Mouse (Mus musculus) urinary bladder, postnatal 0 days (tissue): ENCODE results near the gene Olfr95. TPM values are rescaled to one million over a fixed set of nuclear protein-coding genes. Genes with fewer than 3 reads are reported as not detected.

Experiments used
- polyA plus RNA-seq: library from polyadenylated mRNA; unstranded; fragments of >200 nt; fragmentation: Nextera tagmentation; extraction: Ambion mirVana; gene quantifications from 2 replicates; pipeline ENCODE4 v1.2.1, GENCODE M21; 2015

Gene Olfr95
- polyA plus RNA-seq = not detected in 2 replicates

GRCm38 (mm10) chr17:37213018-37213417 lies at the start of gene Olfr95:
Olfr95 (minus strand) TSS chr17:37213118.

GRCm38 (mm10) chr17:37237230-37237629 lies 24.3 kb upstream of the Olfr95 start, which contains the start of gene Olfr97:
Olfr97 (minus strand) TSS chr17:37237330.

GRCm38 (mm10) chr17:37219846-37220245 lies 6.9 kb upstream of the Olfr95 start, which contains the start of gene Olfr96:
Olfr96 (plus strand) TSS chr17:37220146.

DNA sequence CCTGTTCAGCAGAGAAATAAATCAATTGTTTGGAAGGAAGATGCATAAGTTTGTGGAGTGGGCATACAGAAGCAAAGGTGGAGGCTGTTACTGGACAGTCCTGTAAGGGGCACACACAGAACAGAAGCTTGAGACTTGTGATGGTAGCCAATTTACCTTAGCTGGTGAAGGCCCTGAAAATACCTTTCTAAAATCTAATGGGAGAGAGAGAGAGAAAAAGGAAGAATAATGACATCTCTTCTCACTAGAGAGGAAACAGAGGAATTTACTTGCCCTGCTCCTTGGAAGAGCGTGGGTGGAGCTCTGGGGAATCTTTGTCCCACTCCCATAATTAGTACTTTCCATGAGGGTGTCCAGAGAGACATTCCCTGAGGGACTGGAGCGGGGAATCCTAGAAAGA lies 12.0 kb downstream of the Olfr95 start, which contains the start of gene Olfr94:
TSS of gene Olfr94 (minus strand) at position 101 of the 400 bp plus-strand sequence.

GRCm38 (mm10) chr17:37193656-37194055 lies 19.3 kb downstream of the Olfr95 start, which contains the start of gene Ubd:
Ubd (plus strand) TSS chr17:37193892.

GRCm38 (mm10) chr17:37161394-37161793 lies 51.5 kb downstream of the Olfr95 start, which contains the start of gene Olfr93:
Olfr93 (minus strand) TSS chr17:37161494.

Other genes starting within 250 kb of the Olfr95 start
- gene 2410137M14Rik, start 231.9 kb downstream of the Olfr95 start, polyA plus RNA-seq = 0.25 TPM in 1 of 2 replicates, not detected in the other
- gene H2-M5, start 223.6 kb downstream of the Olfr95 start, polyA plus RNA-seq = 0.34 and 0.47 TPM in 2 replicates
- gene Zfp57, start 212.0 kb downstream of the Olfr95 start, polyA plus RNA-seq = 22.6 and 30.9 TPM in 2 replicates
- not detected in 2 replicates for gene Mog, start 189.7 kb downstream of the Olfr95 start, polyA plus RNA-seq
- gene Gabbr1, start 167.2 kb downstream of the Olfr95 start, polyA plus RNA-seq = 9.2 and 9.7 TPM in 2 replicates
- gene Olfr90, start 124.6 kb downstream of the Olfr95 start, polyA plus RNA-seq = not detected in 2 replicates
- not detected in 2 replicates for gene Olfr91, start 114.8 kb downstream of the Olfr95 start, polyA plus RNA-seq
- not detected in 2 replicates for gene Olfr92, start 93.0 kb downstream of the Olfr95 start, polyA plus RNA-seq
- gene Olfr93, start 51.6 kb downstream of the Olfr95 start, polyA plus RNA-seq = not detected in 2 replicates
- gene Ubd, start 19.2 kb downstream of the Olfr95 start, polyA plus RNA-seq = 0.13 TPM in 1 of 2 replicates, not detected in the other
- 0.18 and 0.19 TPM in 2 replicates for gene Olfr94, start 12.1 kb downstream of the Olfr95 start, polyA plus RNA-seq
- gene Olfr96, start 7.0 kb upstream of the Olfr95 start, polyA plus RNA-seq = not detected in 2 replicates
- not detected in 2 replicates for gene Olfr97, start 24.2 kb upstream of the Olfr95 start, polyA plus RNA-seq
- not detected in 2 replicates for gene Olfr98, start 50.6 kb upstream of the Olfr95 start, polyA plus RNA-seq
- gene H2-M3, start 57.1 kb upstream of the Olfr95 start, polyA plus RNA-seq = 3.8 and 4.2 TPM in 2 replicates
- not detected in 2 replicates for gene Olfr99, start 70.3 kb upstream of the Olfr95 start, polyA plus RNA-seq
- not detected in 2 replicates for gene Olfr101, start 91.2 kb upstream of the Olfr95 start, polyA plus RNA-seq
- not detected in 2 replicates for gene Olfr102, start 103.9 kb upstream of the Olfr95 start, polyA plus RNA-seq
- not detected in 2 replicates for gene Olfr103, start 126.6 kb upstream of the Olfr95 start, polyA plus RNA-seq
- gene Olfr104-ps, start 146.5 kb upstream of the Olfr95 start, polyA plus RNA-seq = not detected in 2 replicates
- gene Olfr105-ps, start 165.9 kb upstream of the Olfr95 start, polyA plus RNA-seq = not detected in 2 replicates
- gene Olfr106-ps, start 177.3 kb upstream of the Olfr95 start, polyA plus RNA-seq = not detected in 2 replicates
- not detected in 2 replicates for gene Olfr107, start 186.1 kb upstream of the Olfr95 start, polyA plus RNA-seq
- not detected in 2 replicates for gene Olfr108, start 232.4 kb upstream of the Olfr95 start, polyA plus RNA-seq
- not detected in 2 replicates for gene Olfr109, start 245.8 kb upstream of the Olfr95 start, polyA plus RNA-seq